Mouse (Mus musculus) embryo, embryonic 11 days (tissue): ENCODE results near the gene Dop1b.

Experiments
- DNase-seq: peaks from one replicate; pipeline ENCODE4 v3.0.0-alpha.2; 2015

Gene Dop1b

GRCm38 (mm10) chr16:93714426-93714825 is 2.7 kb downstream of the Dop1b start:
- DNase-seq, result no peak

GRCm38 (mm10) chr16:93715826-93716225 is 4.1 kb downstream of the Dop1b start:
- DNase-seq, result no peak

- peak; percentile 63 for DNase-seq
These were observed 5.6 kb downstream of the Dop1b start for GRCm38 (mm10) chr16:93717299-93717703.

GRCm38 (mm10) chr16:93721771-93722170 is 10.1 kb downstream of the Dop1b start:
- DNase-seq, result no peak

GRCm38 (mm10) chr16:93722476-93722875 is 10.8 kb downstream of the Dop1b start:
- no peak for DNase-seq

GRCm38 (mm10) chr16:93725417-93726144 is 13.9 kb downstream of the Dop1b start:
- no peak for DNase-seq

GRCm38 (mm10) chr16:93726186-93726585 is 14.5 kb downstream of the Dop1b start:
- DNase-seq, result no peak

- DNase-seq, result no peak
These were observed 17.0 kb downstream of the Dop1b start for GRCm38 (mm10) chr16:93728676-93729075.

GRCm38 (mm10) chr16:93729801-93730721 is 18.4 kb downstream of the Dop1b start:
- no peak for DNase-seq

GRCm38 (mm10) chr16:93731310-93731709 is 19.6 kb downstream of the Dop1b start:
- DNase-seq, result no peak

GRCm38 (mm10) chr16:93732875-93733569 is 21.3 kb downstream of the Dop1b start:
- no peak for DNase-seq

- DNase-seq, result no peak
These were observed 27.5 kb downstream of the Dop1b start for GRCm38 (mm10) chr16:93739251-93739650.

GRCm38 (mm10) chr16:93742903-93743302 is 31.2 kb downstream of the Dop1b start:
- no peak for DNase-seq

GRCm38 (mm10) chr16:93744049-93744490 is 32.4 kb downstream of the Dop1b start:
- DNase-seq, result no peak

GRCm38 (mm10) chr16:93744804-93745340 is 33.2 kb downstream of the Dop1b start:
- DNase-seq, result no peak

GRCm38 (mm10) chr16:93746397-93746796 is 34.7 kb downstream of the Dop1b start:
- DNase-seq, result no peak

GRCm38 (mm10) chr16:93746957-93747356 is 35.3 kb downstream of the Dop1b start:
- no peak for DNase-seq

GRCm38 (mm10) chr16:93747421-93747820 is 35.7 kb downstream of the Dop1b start:
- DNase-seq, result no peak

- no peak for DNase-seq
These were observed 37.6 kb downstream of the Dop1b start for GRCm38 (mm10) chr16:93749147-93749910.

- DNase-seq, result no peak
These were observed 38.8 kb downstream of the Dop1b start for GRCm38 (mm10) chr16:93750464-93750863.

- DNase-seq, result no peak
These were observed 40.1 kb downstream of the Dop1b start for GRCm38 (mm10) chr16:93751816-93752215.

- DNase-seq, result no peak
These were observed 44.9 kb downstream of the Dop1b start for GRCm38 (mm10) chr16:93756622-93757021.
